Mouse (Mus musculus) adrenal gland, postnatal 14 days (tissue): ENCODE measurements around the gene Mical2. TPM values are rescaled to one million over a fixed set of nuclear protein-coding genes. Genes with fewer than 3 reads are reported as not detected.
A peak's percentile ranks its signal among the peaks of the same experiment; 100 is the strongest.

Experiments used
- DNase-seq: peaks from one replicate; pipeline ENCODE4 v3.0.0; 2021; ENCODE audit warnings: mixed read lengths
- total RNA-seq: library from RNA; stranded (reverse); gene quantifications from 2 replicates; pipeline ENCODE4 v1.2.3, GENCODE M21; 2021

The Mical2 gene
- total RNA-seq, 1 experiment from 2014 or later = 16.5 TPM

- DNase-seq = no peak
These were observed 50.2 kb downstream of the Mical2 start for GRCm38 (mm10) chr7:112275883-112276282.

- no peak for DNase-seq
These were observed 51.2 kb downstream of the Mical2 start for GRCm38 (mm10) chr7:112276823-112277222.

- no peak for DNase-seq
These were observed 53.0 kb downstream of the Mical2 start for GRCm38 (mm10) chr7:112278648-112279047.

- DNase-seq = no peak
These were observed 54.8 kb downstream of the Mical2 start for GRCm38 (mm10) chr7:112280474-112280873.

- no peak for DNase-seq
These were observed 58.1 kb downstream of the Mical2 start for GRCm38 (mm10) chr7:112283606-112284310.

GRCm38 (mm10) chr7:112285573-112285972, 59.9 kb downstream of the Mical2 start:
- no peak for DNase-seq

GRCm38 (mm10) chr7:112288352-112289107, 62.9 kb downstream of the Mical2 start:
- DNase-seq = peak; percentile 72

- no peak for DNase-seq
These were observed 63.9 kb downstream of the Mical2 start for GRCm38 (mm10) chr7:112289514-112289913.

- DNase-seq = peak; percentile 73
These were observed 64.3 kb downstream of the Mical2 start for GRCm38 (mm10) chr7:112289990-112290389.

- no peak for DNase-seq
These were observed 67.9 kb downstream of the Mical2 start for GRCm38 (mm10) chr7:112293456-112294104.

- no peak for DNase-seq
These were observed 70.0 kb downstream of the Mical2 start for GRCm38 (mm10) chr7:112295426-112296221.

- DNase-seq = peak; percentile 82
These were observed 72.4 kb downstream of the Mical2 start for GRCm38 (mm10) chr7:112298032-112298431.

GRCm38 (mm10) chr7:112298871-112299422, 73.3 kb downstream of the Mical2 start:
- no peak for DNase-seq

- DNase-seq = no peak
These were observed 74.0 kb downstream of the Mical2 start for GRCm38 (mm10) chr7:112299521-112300096.

- DNase-seq = no peak
These were observed 74.5 kb downstream of the Mical2 start for GRCm38 (mm10) chr7:112300141-112300540.

GRCm38 (mm10) chr7:112301052-112301451, 75.4 kb downstream of the Mical2 start:
- DNase-seq = no peak

GRCm38 (mm10) chr7:112304382-112304781, 78.7 kb downstream of the Mical2 start:
- no peak for DNase-seq

GRCm38 (mm10) chr7:112309289-112310016, 83.8 kb downstream of the Mical2 start:
- DNase-seq = peak; percentile 64

GRCm38 (mm10) chr7:112310017-112310360, 84.3 kb downstream of the Mical2 start:
- no peak for DNase-seq

- no peak for DNase-seq
These were observed 87.6 kb downstream of the Mical2 start for GRCm38 (mm10) chr7:112313211-112313610.

- DNase-seq = no peak
These were observed 88.0 kb downstream of the Mical2 start for GRCm38 (mm10) chr7:112313670-112314069.
